Mouse (Mus musculus) liver, adult (tissue): ENCODE data around the gene Fbxl5.

ENCODE experiments used
- GATA4 ChIP-seq: IDR thresholded peaks from 2 replicates; pipeline ENCODE4 v1.6.1; 2014; ENCODE audit warnings: mild to moderate bottlenecking, low read length; ENCODE audit not compliant: insufficient replicate concordance

Fbxl5 gene

GRCm38 (mm10) chr5:43776407-43776806 lies 45.0 kb downstream of the Fbxl5 start:
- no peak for TF ChIP-seq GATA4

GRCm38 (mm10) chr5:43771555-43771954 lies 49.9 kb downstream of the Fbxl5 start:
- TF ChIP-seq GATA4: no peak

GRCm38 (mm10) chr5:43770618-43771354 lies 50.7 kb downstream of the Fbxl5 start:
- TF ChIP-seq GATA4: no peak

DNA sequence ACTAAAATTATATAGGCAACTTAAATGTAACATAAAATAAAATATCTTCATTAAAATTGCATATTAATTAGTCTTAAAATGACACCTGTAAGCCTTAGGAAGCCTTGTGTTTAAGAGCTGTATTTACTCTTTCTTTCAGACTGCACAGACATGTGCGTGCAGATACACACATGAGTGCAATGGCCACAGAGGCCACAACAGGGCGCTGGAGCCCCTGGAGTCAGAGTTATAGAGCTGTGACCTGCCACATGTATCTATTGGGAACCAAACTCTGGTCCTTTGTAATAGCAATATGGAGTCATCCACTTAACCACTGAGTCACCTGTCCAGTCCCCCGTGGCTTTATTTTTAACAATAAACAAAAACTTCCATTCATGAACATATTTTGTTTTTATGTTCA lies 72.3 kb downstream of the Fbxl5 start:
- TF ChIP-seq GATA4: no peak

GRCm38 (mm10) chr5:43748039-43748438 lies 73.4 kb downstream of the Fbxl5 start:
- TF ChIP-seq GATA4: no peak

GRCm38 (mm10) chr5:43745156-43745555 lies 76.3 kb downstream of the Fbxl5 start:
- no peak for TF ChIP-seq GATA4

DNA sequence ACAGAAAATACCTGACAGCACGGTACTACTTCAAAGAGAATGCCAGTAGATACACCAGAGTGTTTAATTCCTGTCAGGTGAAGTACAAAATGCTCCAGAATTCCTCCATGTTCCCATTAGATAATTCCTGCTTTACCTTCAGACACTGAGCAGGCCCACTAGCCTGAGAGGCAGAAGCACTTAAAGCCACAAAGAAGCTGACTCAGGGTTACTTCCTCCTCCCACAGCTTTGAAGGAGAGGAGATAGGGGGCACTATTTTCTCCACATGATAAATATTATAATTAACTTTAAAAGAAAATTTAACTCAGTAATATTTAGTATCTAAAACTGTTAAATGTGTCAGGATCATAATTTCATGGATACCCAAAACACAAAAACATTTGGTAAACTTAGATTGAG lies 77.3 kb downstream of the Fbxl5 start:
- TF ChIP-seq GATA4: no peak

- no peak for TF ChIP-seq GATA4
These were observed 89.1 kb downstream of the Fbxl5 start for GRCm38 (mm10) chr5:43732381-43732780.

- TF ChIP-seq GATA4: no peak
These were observed 92.9 kb downstream of the Fbxl5 start for GRCm38 (mm10) chr5:43728375-43729165.

GRCm38 (mm10) chr5:43723830-43724229 lies 97.6 kb downstream of the Fbxl5 start:
- TF ChIP-seq GATA4: no peak

DNA sequence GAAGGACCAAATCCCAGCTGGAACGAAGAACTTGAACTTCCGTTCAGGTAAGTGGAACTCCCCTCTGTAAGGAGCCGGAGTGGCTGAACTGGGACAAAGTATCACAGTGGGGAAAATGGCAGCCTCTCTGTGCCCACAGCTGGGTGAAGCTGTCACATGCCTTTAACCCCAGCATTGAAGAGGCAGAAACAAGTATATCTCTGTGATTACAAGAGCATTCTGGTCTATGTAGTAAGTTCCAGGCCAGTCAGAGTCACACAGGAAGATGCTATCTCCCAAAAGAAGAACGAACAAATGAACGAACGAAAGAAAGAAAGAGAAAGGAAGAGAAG lies 99.0 kb downstream of the Fbxl5 start:
- no peak for TF ChIP-seq GATA4

DNA sequence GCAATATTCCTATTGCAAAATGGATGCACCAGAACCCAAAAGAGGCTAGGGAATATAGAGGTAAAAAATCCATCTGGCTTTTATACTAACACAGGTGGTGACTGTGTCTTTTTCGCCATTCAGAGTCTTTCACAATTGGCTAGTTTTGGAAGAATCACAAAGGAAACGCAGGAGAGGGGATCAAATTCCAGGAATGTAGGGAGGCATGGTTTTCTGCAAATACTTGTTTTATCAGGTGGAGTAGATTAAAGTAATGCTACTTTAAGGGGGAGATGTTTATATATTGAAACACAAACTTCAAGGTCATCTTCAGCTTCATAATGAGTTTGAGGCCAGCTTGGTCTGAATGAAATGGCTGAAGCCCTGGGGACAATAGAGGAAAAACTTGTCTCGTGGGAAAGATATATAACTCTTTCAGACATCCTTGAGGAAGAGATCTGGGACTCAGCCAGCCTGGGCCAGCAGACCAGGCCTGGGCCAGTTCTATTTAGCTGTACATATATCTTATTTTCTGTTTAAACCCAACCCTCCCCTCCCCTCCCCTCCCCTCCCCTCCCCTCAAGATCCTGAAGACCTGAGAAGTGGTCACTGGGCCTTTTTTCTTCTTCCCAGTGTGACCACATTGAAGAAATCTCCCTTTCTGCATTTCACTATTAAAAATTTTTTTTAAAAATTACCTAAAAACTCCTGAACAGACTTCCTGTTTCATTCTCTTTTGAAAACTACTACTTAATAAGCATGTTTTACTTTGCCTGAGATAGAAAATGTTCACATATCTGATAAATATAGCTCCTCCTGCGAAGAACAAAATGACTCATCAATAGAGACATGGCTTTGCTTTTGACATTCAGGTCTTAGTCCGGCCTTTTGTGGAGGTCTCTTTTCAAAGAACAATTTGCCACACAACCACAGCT lies 99.6 kb downstream of the Fbxl5 start:
- TF ChIP-seq GATA4: no peak

DNA sequence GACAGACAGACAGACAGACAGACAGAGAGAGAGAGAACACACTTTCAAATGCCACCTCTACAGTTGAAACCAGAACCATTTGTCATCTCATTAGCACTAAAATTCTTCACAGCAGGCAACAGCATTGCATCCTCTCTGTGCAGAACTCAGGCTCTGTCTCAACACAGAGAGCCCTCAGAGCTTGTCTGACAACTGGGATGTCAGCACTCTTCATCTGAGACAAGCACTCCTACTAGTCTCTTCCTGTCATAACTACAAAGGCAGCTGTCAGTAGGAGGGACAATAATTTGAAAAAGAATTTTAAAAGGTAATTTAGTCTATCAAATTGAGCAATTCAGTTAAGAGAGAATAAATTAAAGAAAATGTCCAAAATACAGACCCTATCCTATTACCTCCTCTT lies 122.2 kb downstream of the Fbxl5 start:
- no peak for TF ChIP-seq GATA4

DNA sequence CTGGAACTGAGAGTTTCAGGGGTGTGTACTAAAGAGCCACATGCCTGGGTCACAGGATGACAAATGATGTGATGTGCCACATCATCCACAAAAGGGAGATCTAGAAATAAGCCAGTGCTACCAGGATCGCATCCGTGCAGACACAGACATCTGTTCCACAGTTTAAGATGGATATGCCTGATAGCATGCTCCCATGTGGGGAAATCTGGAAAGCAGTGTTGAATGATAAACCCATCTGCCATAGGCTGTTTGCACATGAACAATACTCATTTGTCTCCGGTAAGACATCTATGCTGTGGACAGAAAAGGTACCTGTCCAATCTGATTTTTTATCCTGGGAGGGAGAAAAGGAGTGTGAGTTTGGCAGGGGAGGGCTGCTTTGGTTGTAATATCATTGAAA lies 124.3 kb downstream of the Fbxl5 start:
- TF ChIP-seq GATA4: no peak
